Mouse (Mus musculus): ENCODE measurements around the gene Ubxn2a. TPM values are rescaled to one million over a fixed set of nuclear protein-coding genes. Genes with fewer than 3 reads are reported as not detected.
"Not testable (repeated sequence)": the region's sequence is repeated elsewhere in the genome, so short reads cannot be mapped to it uniquely, and the experiment has no call there.

Gene Ubxn2a
- total RNA-seq, 2 experiments from 2014 or later: 56.5 to 60.3 TPM

GRCm38 (mm10) chr12:4908391-4908790 is 886 bp upstream of the Ubxn2a start:
- DNase-seq (ENCODE audit: extremely low spot score in 1 of 2, low spot score in 2 of 2): no peak
- TF ChIP-seq CTCF (IDR thresholded peaks at IDR 0.05): no peak
- H3K4me3 ChIP-seq: no peak overlapping the region
- intact Hi-C loops (cut with DNase I): loop anchor here (5.0 kb wide), 1 partner anchor 66 kb away; the partner anchor contains the start of genes Fkbp1b and Wdcp
- no peak overlapping the region for H3K27ac ChIP-seq

DNA sequence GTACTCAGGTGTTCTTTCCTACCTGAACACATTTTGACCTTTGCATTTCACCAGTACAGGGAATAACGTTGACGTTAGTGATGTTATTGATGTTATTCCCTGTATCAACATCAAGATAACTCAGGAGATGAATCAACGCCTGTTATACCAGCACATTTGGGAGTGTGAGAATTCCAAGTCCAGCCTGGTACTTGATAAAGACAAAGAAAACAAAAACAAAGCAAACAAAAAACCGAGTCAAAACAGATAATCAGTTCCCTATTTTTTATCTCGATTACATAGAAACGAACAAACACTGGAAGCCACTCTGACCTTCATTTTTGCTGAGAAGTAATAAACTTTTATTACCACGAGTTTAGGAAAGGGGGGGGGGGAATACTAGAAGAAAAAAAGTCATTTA is 1.0 kb downstream of the Ubxn2a start:
- Histone ChIP-seq H3K4me3 (peak overlapping the region; percentile 72), H3K27ac (no peak overlapping the region)
- no peak for DNase-seq (ENCODE audit: extremely low spot score in 1 of 2, low spot score in 2 of 2)
- intact Hi-C loops (cut with DNase I): loop anchor here (2.0 to 5.0 kb wide), 2 partner anchors 64 to 138 kb away; partner anchors contain the start of genes Fam228b, Fkbp1b, Pfn4 and Wdcp
- TF ChIP-seq CTCF (IDR thresholded peaks at IDR 0.05): no peak

- no peak overlapping the region for H3K4me3 ChIP-seq
- H3K27ac ChIP-seq: no peak overlapping the region
- no peak for TF ChIP-seq CTCF (IDR thresholded peaks at IDR 0.05)
- intact Hi-C loops (cut with DNase I): loop anchor here (2.0 to 5.0 kb wide), 2 partner anchors 64 to 137 kb away; partner anchors contain the start of genes Fam228b, Fkbp1b, Pfn4 and Wdcp
- no peak for DNase-seq (ENCODE audit: extremely low spot score in 1 of 2, low spot score in 2 of 2)
These were observed 1.6 kb downstream of the Ubxn2a start for GRCm38 (mm10) chr12:4905946-4906345.

DNA sequence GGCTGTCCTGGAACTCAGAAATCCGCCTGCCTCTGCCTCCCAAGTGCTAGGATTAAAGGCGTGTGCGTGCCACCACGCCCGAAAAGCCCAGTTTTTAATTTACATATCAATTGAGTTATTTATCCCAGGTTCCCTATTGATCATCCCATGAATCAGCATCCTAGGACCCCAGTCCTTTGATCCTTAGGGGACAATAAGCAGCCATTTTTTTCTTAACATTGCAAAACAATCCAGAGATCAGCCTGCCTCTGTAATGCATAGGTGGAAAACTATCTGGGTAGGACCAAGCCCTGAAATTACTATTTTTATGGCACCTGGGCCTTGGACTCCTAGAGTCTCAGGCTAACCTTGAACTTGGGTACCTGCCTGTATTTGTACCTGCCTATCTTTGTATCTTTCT is 9.5 kb downstream of the Ubxn2a start:
- no peak for DNase-seq (ENCODE audit: extremely low spot score in 1 of 2, low spot score in 2 of 2)
- TF ChIP-seq CTCF (IDR thresholded peaks at IDR 0.05): no peak
- no peak overlapping the region for H3K27ac ChIP-seq
- intact Hi-C loops (cut with DNase I): no loop called here
- no peak overlapping the region for H3K4me3 ChIP-seq

DNA sequence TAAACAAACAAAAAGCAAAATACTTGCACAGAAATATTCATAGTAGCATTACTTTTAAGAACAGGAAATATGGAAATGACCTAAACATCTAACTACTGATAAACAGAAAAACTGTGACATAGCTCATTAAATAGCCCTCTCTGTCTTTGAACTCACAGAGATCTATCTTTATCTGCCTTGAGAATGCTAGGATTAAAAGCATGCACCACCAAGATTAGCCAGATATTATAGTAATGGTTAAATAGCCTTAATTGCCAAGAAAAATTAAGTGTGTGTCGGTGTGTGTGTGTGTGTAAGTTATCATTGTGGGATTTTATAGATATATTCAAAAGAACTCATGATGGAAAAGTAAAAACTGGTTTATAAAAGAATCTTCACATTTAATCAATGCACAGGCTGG is 17.6 kb downstream of the Ubxn2a start:
- DNase-seq (ENCODE audit: extremely low spot score in 1 of 2, low spot score in 2 of 2): no peak
- no peak for TF ChIP-seq CTCF (IDR thresholded peaks at IDR 0.05)
- Histone ChIP-seq H3K4me3 (no peak overlapping the region), H3K27ac (no peak overlapping the region)
- intact Hi-C loops (cut with DNase I): no loop called here

DNA sequence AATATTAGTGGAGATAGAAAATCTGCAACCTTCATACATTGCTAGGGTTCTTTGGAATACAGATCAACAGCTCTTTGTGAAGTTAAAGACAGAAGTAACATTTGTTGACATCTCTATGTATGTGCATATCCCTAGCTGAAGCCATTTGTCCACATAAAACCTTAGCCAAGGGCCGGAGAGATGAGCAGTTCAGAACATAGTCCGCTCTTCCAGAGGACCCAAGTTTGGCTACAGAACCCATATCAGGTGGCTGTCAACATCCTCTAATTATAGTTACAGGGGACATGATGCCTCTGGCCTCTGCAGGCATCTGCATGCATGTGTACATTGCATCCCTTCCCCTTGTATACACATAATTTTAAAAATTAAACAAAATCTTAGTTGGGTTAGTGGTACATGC is 18.3 kb downstream of the Ubxn2a start:
- intact Hi-C loops (cut with DNase I): no loop called here
- no peak overlapping the region for H3K4me3 ChIP-seq
- no peak for TF ChIP-seq CTCF (IDR thresholded peaks at IDR 0.05)
- no peak for DNase-seq (ENCODE audit: extremely low spot score in 1 of 2, low spot score in 2 of 2)
- no peak overlapping the region for H3K27ac ChIP-seq

DNA sequence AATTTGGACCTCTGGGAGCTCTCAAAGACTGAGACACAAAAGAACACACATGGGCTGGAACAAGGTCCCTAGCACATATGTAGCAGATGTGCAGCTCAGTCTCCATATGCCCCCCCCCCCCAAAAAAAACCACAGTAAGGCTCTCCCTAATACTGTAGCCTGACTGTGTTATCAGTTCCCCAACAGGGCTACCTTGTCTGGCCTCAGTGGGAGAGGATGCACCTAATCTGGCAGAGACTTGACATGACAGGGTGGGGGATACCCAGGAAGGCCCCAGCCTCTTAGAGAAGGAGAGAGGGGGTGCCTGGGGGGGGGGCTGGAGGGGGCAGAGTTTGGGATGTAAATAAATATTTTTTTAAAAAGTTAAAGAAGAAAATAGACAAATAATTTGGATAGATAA is 18.8 kb downstream of the Ubxn2a start:
- Histone ChIP-seq H3K27ac (no peak overlapping the region), H3K4me3 (no peak overlapping the region)
- no peak for TF ChIP-seq CTCF (IDR thresholded peaks at IDR 0.05)
- intact Hi-C loops (cut with DNase I): no loop called here
- no peak for DNase-seq (ENCODE audit: extremely low spot score in 1 of 2, low spot score in 2 of 2)

- intact Hi-C loops (cut with DNase I); DNase-seq (ENCODE audit: extremely low spot score in 1 of 2, low spot score in 2 of 2); H3K27ac ChIP-seq; H3K4me3 ChIP-seq: not testable (repeated sequence)
These were observed 20.9 kb downstream of the Ubxn2a start for GRCm38 (mm10) chr12:4886581-4886980.

- no peak for DNase-seq (ENCODE audit: extremely low spot score in 1 of 2, low spot score in 2 of 2)
- Histone ChIP-seq H3K4me3 (no peak overlapping the region), H3K27ac (no peak overlapping the region)
- no peak for TF ChIP-seq CTCF (IDR thresholded peaks at IDR 0.05)
- intact Hi-C loops (cut with DNase I): no loop called here
These were observed 22.4 kb downstream of the Ubxn2a start for GRCm38 (mm10) chr12:4885062-4885461.

- Histone ChIP-seq H3K4me3 (no peak overlapping the region), H3K27ac (no peak overlapping the region)
- DNase-seq (ENCODE audit: extremely low spot score in 1 of 2, low spot score in 2 of 2): no peak
- intact Hi-C loops (cut with DNase I): no loop called here
- no peak for TF ChIP-seq CTCF (IDR thresholded peaks at IDR 0.05)
These were observed 25.4 kb downstream of the Ubxn2a start for GRCm38 (mm10) chr12:4882086-4882485.

GRCm38 (mm10) chr12:4879048-4879447 is 28.5 kb downstream of the Ubxn2a start:
- TF ChIP-seq CTCF (IDR thresholded peaks at IDR 0.05): peak; percentile 34
- no peak for DNase-seq (ENCODE audit: extremely low spot score in 1 of 2, low spot score in 2 of 2)
- Histone ChIP-seq H3K27ac (no peak overlapping the region), H3K4me3 (no peak overlapping the region)
- intact Hi-C loops (cut with DNase I): no loop called here

GRCm38 (mm10) chr12:4878296-4878783 is 29.2 kb downstream of the Ubxn2a start:
- intact Hi-C loops (cut with DNase I): no loop called here
- TF ChIP-seq CTCF (IDR thresholded peaks at IDR 0.05): no peak
- DNase-seq (ENCODE audit: extremely low spot score in 1 of 2, low spot score in 2 of 2): no peak
- Histone ChIP-seq H3K27ac (no peak overlapping the region), H3K4me3 (no peak overlapping the region)

GRCm38 (mm10) chr12:4875623-4876022 is 31.9 kb downstream of the Ubxn2a start:
- H3K27ac ChIP-seq: no peak overlapping the region
- intact Hi-C loops (cut with DNase I): no loop called here
- no peak for DNase-seq (ENCODE audit: extremely low spot score in 1 of 2, low spot score in 2 of 2)
- TF ChIP-seq CTCF (IDR thresholded peaks at IDR 0.05): no peak
- no peak overlapping the region for H3K4me3 ChIP-seq

All from left cerebral cortex, adult 2 months (tissue).